Mouse (Mus musculus): ENCODE measurements at regions not wholly inside any gene's neighbourhood (a gene's known extent, or its start where the extent isn't known, plus 50 kb on each side); places are given as distances from the start of the nearest gene placed in this dataset.

- peak; percentile 64 for DNase-seq (ENCODE audit: low read depth, low spot score)
Observed at GRCm38 (mm10) chr13:4662336-4663101, 53.5 kb upstream of the Akr1e1 start.
